Mouse (Mus musculus) intestine, embryonic 14.5 days (tissue): ENCODE data around the gene Cd8b1. TPM values are rescaled to one million over a fixed set of nuclear protein-coding genes. Genes with fewer than 3 reads are reported as not detected.
"Not testable (repeated sequence)": the region's sequence is repeated elsewhere in the genome, so short reads cannot be mapped to it uniquely, and the experiment has no call there.

Experiments used
- ATAC-seq: fragments of 200-750 bp; cut with Nextera tagmentation; replicated peaks from 2 replicates; pipeline ENCODE4 v1.8.0; 2017; ENCODE audit warnings: low read depth, moderate number of reproducible peaks, moderate TSS enrichment, moderate library complexity; ENCODE audit not compliant: low FRiP score, low TSS enrichment
- DNase-seq: peaks from one replicate; pipeline ENCODE4 v3.0.0-alpha.2; 2018; ENCODE audit warnings: low spot score
- H3K27ac ChIP-seq: fragments of 300-500 bp; sonication (generic); 2 replicates; pipeline ENCODE4 v1.5.1; 2014; ENCODE audit warnings: low read depth, mild to moderate bottlenecking, control low read depth
- H3K27me3 ChIP-seq: fragments of 300-500 bp; sonication (generic); replicated peaks from 2 replicates; pipeline ENCODE4 v1.6.1; 2014; ENCODE audit warnings: low read length, control low read depth; ENCODE audit not compliant: control insufficient read depth, insufficient read depth
- H3K36me3 ChIP-seq: fragments of 300-500 bp; sonication (generic); 2 replicates; pipeline ENCODE4 v1.6.1; 2014; ENCODE audit warnings: low read length, control low read depth; ENCODE audit not compliant: control insufficient read depth, insufficient read depth
- H3K4me1 ChIP-seq: fragments of 300-500 bp; sonication (generic); replicated peaks from 2 replicates; pipeline ENCODE4 v1.6.1; 2014; ENCODE audit warnings: low read length, control low read depth, mixed read lengths; ENCODE audit not compliant: control insufficient read depth, insufficient read depth
- H3K4me2 ChIP-seq: fragments of 300-500 bp; sonication (generic); 2 replicates; pipeline ENCODE4 v1.6.1; 2014; ENCODE audit warnings: low read length
- H3K4me3 ChIP-seq: fragments of 300-500 bp; sonication (generic); 2 replicates; pipeline ENCODE4 v1.5.1; 2014; ENCODE audit warnings: low read depth, low read length, control low read depth, mixed read lengths
- H3K9ac ChIP-seq: fragments of 300-500 bp; sonication (generic); 2 replicates; pipeline ENCODE4 v1.6.1; 2014; ENCODE audit warnings: mild to moderate bottlenecking, low read length
- H3K9me3 ChIP-seq: fragments of 300-500 bp; sonication (generic); 2 replicates; pipeline ENCODE4 v1.6.1; 2016; ENCODE audit warnings: low read length, control low read depth; ENCODE audit not compliant: control insufficient read depth
- WGBS: fragments of 180-500 bp; shearing (Covaris S2); extraction: QIAGEN DNeasy Blood & Tissue Kit; methylation state at CpG from one replicate; pipeline ENCODE4 v1.1.7; 2014; 5-methylcytosine and 5-hydroxymethylcytosine counted together
- polyA plus RNA-seq: library from polyadenylated mRNA; unstranded; fragments of >200 nt; fragmentation: Nextera tagmentation; extraction: Ambion mirVana; gene quantifications from 2 replicates; pipeline ENCODE4 v1.2.1, GENCODE M21; 2014

Gene Cd8b1
- polyA plus RNA-seq, 1 experiment from 2014 or later = not detected

DNA sequence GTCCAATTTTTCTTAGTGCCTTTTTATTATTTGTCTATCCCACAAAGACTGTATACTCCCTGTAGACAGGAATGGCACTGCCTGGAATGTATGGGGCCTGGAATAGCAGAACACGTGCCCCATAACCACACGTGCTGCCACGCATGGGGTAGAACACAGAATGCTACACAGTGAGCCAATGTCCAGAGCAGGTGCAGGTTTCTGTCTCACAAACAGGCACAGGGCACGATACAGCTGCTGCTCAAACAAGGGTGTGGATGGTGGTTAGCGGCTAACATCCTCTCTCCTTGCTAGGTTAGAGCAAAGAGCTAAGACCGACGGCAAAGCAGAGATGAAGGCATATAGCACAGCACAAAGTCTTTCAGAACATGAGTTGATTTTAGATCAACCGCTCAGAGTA, 15.1 kb upstream of the Cd8b1 start:
- H3K27me3 ChIP-seq = no peaks in the 10 kb centered on the region
- no peak overlapping the region for H3K9ac ChIP-seq
- H3K9me3 ChIP-seq = no peaks in the 10 kb centered on the region
- H3K27ac ChIP-seq = no peak overlapping the region
- DNase-seq = no peak
- no peaks in the 10 kb centered on the region for H3K4me1 ChIP-seq
- WGBS = 86% methylated on average over 8 of the region's 8 CpGs
- no peaks in the 10 kb centered on the region for H3K36me3 ChIP-seq
- H3K4me2 ChIP-seq = no peak overlapping the region
- ATAC-seq = no peak
- H3K4me3 ChIP-seq = no peak overlapping the region

DNA sequence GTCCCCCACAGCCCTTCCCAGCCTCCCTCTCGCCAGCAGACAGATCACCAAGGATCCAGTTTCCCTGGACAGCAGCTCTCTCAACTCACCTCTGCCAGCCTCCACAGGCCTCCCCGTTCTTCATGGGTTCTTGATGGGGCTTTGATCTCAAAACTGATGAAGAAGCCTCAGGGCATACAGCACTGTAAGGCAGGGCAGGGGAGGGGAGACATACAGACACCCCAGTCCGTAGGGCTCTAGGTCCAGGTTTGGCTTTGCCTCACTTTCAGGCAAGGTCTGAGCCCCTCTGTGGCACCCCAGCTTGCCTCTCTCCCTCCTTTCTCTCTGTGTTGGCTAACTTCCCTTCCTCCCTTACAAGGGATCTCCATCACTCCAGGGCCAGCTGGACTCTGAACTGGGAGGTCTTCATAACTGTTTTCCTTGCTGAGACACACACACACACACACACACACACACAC, 733 bp upstream of the Cd8b1 start, which contains the start of gene Smyd1:
Smyd1 (minus strand) TSS at position 408 of the 458 bp plus-strand sequence.
- H3K9me3 ChIP-seq = no peaks in the 10 kb centered on the region
- 84% methylated on average over 3 of the region's 3 CpGs for WGBS
- no peaks in the 10 kb centered on the region for H3K4me1 ChIP-seq
- H3K36me3 ChIP-seq = no peaks in the 10 kb centered on the region
- DNase-seq = no peak
- H3K4me2 ChIP-seq = no peak within 1 kb of the TSS
- ATAC-seq = no peak
- H3K27me3 ChIP-seq = no peaks in the 10 kb centered on the region
- H3K4me3 ChIP-seq = no peak within 1 kb of the TSS
- no peak within 1 kb of the TSS for H3K9ac ChIP-seq
- no peak within 1 kb of the TSS for H3K27ac ChIP-seq

GRCm38 (mm10) chr6:71324816-71325215, 2.2 kb downstream of the Cd8b1 start:
- H3K4me2 ChIP-seq = no peak overlapping the region
- no peaks in the 10 kb centered on the region for H3K9me3 ChIP-seq
- H3K36me3 ChIP-seq = no peaks in the 10 kb centered on the region
- no peak overlapping the region for H3K27ac ChIP-seq
- no peak overlapping the region for H3K9ac ChIP-seq
- H3K4me3 ChIP-seq = no peak overlapping the region
- WGBS = 89% methylated on average over 9 of the region's 9 CpGs
- ATAC-seq (no peak), DNase-seq (no peak)
- H3K4me1 ChIP-seq = no peaks in the 10 kb centered on the region
- no peaks in the 10 kb centered on the region for H3K27me3 ChIP-seq

DNA sequence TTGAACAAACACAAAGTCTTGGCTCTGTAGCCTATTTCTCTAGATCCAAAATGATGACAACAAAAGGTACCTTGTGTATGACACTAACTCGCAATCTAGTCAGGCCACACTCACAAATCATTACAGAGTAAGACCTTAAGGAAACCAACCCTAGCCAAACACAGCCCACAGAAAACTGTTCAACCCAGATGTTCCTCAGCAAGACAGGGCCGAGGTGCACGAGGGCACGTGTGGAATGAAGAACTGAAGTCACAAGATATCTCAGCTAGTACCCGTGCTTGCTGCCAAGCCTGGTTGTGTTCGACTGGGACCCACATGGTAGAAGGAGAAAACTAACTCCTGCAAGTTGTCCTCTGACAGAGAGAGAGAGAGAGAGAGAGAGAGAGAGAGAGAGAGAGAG, 7.3 kb downstream of the Cd8b1 start:
- H3K9me3 ChIP-seq = no peaks in the 10 kb centered on the region
- H3K4me2 ChIP-seq = no peak overlapping the region
- H3K27me3 ChIP-seq = no peaks in the 10 kb centered on the region
- H3K4me3 ChIP-seq = no peak overlapping the region
- no peak overlapping the region for H3K9ac ChIP-seq
- H3K36me3 ChIP-seq = no peaks in the 10 kb centered on the region
- WGBS = 84% methylated on average over 6 of the region's 6 CpGs
- DNase-seq (no peak), ATAC-seq (no peak)
- no peak overlapping the region for H3K27ac ChIP-seq
- H3K4me1 ChIP-seq = no peaks in the 10 kb centered on the region

DNA sequence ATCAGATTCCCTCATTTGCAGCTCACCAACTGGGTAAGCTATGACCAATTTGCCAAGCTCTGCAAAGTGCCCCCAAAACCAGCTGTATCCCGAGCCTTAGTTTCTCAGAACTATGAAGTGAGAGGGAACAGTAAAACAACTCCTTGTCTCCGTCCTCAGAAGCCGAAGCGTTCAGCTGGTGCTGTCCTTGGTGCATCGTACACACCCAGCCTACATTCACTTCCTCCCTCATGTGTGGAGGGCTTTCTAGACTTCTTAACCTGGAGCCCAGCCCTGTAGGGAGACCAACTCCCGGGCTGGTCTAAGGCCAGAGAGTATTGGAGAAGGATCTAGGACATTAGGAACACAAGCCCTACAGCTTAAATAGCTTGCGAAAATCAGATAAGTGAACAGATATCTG, 7.9 kb downstream of the Cd8b1 start:
- DNase-seq (no peak), ATAC-seq (no peak)
- no peak overlapping the region for H3K27ac ChIP-seq
- no peaks in the 10 kb centered on the region for H3K36me3 ChIP-seq
- H3K9ac ChIP-seq = no peak overlapping the region
- no peaks in the 10 kb centered on the region for H3K27me3 ChIP-seq
- WGBS = 82% methylated on average over 7 of the region's 7 CpGs
- no peak overlapping the region for H3K4me2 ChIP-seq
- no peaks in the 10 kb centered on the region for H3K9me3 ChIP-seq
- no peak overlapping the region for H3K4me3 ChIP-seq
- H3K4me1 ChIP-seq = no peaks in the 10 kb centered on the region

DNA sequence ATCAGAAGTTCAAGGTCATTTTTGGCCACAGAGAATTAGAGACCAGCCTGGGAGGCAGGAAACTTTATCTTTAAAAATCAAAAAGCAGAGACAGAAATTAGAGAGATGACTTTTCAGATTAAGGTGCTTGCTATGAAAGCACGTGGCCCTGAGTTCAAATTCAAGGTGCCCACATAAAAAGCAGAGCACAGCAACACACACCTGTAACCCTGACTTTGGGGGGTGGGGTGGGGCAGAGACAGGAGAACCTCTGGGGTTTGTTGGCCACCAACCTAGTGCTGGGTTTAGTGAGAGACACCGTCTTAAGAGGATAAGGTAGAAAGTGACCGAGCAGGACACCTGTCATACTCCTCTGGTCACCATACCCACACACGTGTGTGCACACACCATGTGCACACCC, 8.9 kb downstream of the Cd8b1 start:
- not testable (repeated sequence) for H3K27ac ChIP-seq, ATAC-seq, H3K27me3 ChIP-seq, H3K36me3 ChIP-seq, H3K4me3 ChIP-seq, H3K9ac ChIP-seq, H3K9me3 ChIP-seq, H3K4me2 ChIP-seq, DNase-seq, H3K4me1 ChIP-seq
- WGBS = 80% methylated on average over 1 of the region's 4 CpGs

DNA sequence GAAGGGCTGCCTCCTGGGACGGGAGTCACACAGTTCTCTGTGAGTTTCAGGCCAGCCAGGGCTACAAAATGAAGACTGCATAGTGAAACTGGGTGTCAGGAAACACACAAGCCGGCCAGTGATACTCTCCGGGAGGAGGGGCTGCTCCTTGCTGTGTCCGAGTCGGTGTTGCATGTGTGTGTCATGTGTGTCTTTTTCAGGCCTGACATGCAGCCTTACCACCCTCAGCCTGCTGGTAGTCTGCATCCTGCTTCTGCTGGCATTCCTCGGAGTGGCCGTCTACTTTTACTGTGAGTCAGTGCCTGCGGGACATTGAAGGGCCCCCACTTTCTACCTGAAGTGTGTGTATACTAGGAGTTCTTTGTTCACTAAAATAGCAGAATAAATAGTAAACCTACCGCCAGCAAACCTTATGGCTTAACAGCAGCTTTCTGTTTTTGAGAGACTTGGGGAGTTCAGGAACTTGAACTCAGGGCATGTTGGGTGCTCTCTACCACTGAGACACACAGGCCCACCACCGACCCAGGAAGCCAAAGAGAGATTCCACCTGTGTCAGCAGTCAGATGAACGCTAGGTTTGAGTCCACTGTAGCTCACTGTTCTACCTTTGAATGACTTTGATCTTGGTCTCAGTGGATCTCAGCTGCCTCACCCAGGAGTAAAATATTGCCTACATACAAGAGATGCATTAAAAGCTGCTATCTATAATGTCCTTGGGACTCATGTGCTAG, 9.8 kb downstream of the Cd8b1 start:
- H3K27ac ChIP-seq = no peak overlapping the region
- H3K4me2 ChIP-seq = no peak overlapping the region
- 80% methylated on average over 11 of the region's 11 CpGs for WGBS
- H3K27me3 ChIP-seq = no peaks in the 10 kb centered on the region
- no peak for ATAC-seq
- no peaks in the 10 kb centered on the region for H3K4me1 ChIP-seq
- no peaks in the 10 kb centered on the region for H3K36me3 ChIP-seq
- no peak for DNase-seq
- no peak overlapping the region for H3K9ac ChIP-seq
- no peak overlapping the region for H3K4me3 ChIP-seq
- no peaks in the 10 kb centered on the region for H3K9me3 ChIP-seq

GRCm38 (mm10) chr6:71333031-71333430, 10.4 kb downstream of the Cd8b1 start:
- Histone ChIP-seq H3K4me1 (no peaks in the 10 kb centered on the region), H3K36me3 (no peaks in the 10 kb centered on the region), H3K9ac (no peak overlapping the region), H3K27me3 (no peaks in the 10 kb centered on the region), H3K27ac (no peak overlapping the region), H3K4me3 (no peak overlapping the region), H3K4me2 (no peak overlapping the region), H3K9me3 (no peaks in the 10 kb centered on the region)
- no peak for DNase-seq
- WGBS = 78% methylated on average over 3 of the region's 3 CpGs
- ATAC-seq = no peak

DNA sequence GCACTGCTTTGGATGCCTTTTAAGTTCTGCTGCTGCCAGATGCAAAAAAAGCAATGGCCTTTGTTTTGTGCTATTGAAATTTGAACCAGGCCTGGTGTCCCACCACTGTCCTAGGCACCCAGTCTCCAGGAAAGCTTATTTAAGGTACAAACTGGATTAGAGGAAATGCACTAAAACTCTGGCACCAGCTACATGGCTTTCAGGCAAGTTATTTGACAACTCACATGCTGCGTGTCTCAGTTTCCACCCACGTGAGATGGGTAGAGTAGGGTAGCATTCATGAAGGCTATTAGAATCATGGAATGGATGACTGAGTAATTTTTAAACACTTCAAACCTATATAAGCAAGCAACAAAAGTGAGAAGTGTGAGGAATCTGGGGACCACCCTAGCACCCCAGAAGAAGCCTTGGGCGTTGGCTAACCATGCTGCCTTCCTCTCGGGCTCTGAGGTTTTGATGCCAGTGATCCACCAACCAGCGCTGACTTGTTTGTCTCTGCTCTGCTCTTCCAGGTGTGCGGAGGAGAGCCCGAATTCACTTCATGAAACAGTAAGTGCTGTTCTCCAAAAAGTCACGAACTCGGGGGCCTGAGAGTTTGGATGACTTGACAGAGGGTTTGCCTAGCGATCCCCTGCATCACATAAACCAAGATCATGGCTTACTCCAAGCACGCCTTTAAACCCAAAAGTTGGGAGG, 11.1 kb downstream of the Cd8b1 start:
- H3K4me3 ChIP-seq = no peak overlapping the region
- DNase-seq = no peak
- no peaks in the 10 kb centered on the region for H3K4me1 ChIP-seq
- H3K36me3 ChIP-seq = no peaks in the 10 kb centered on the region
- H3K4me2 ChIP-seq = no peak overlapping the region
- 89% methylated on average over 11 of the region's 11 CpGs for WGBS
- H3K9me3 ChIP-seq = no peaks in the 10 kb centered on the region
- no peaks in the 10 kb centered on the region for H3K27me3 ChIP-seq
- ATAC-seq = no peak
- no peak overlapping the region for H3K9ac ChIP-seq
- no peak overlapping the region for H3K27ac ChIP-seq
